Mouse (Mus musculus): ENCODE measurements around the gene Gnat2. TPM values are rescaled to one million over a fixed set of nuclear protein-coding genes. Genes with fewer than 3 reads are reported as not detected.
A peak's percentile ranks its signal among the peaks of the same experiment; 100 is the strongest.

Gene Gnat2
- polyA plus RNA-seq, 1 experiment from 2014 or later, result 0.24 TPM

- Histone ChIP-seq H3K27me3 (ENCODE audit: control insufficient read depth, insufficient read depth, low read length) (no peaks in the 10 kb centered on the region), H3K27ac (ENCODE audit: low read depth, low read length) (no peak overlapping the region), H3K4me1 (ENCODE audit: control insufficient read depth, insufficient read depth, low read length) (no peaks in the 10 kb centered on the region), H3K9ac (replicated peaks; ENCODE audit: low read depth, low read length) (no peak overlapping the region), H3K36me3 (ENCODE audit: control insufficient read depth, insufficient read depth, low read length) (no peaks in the 10 kb centered on the region), H3K4me3 (ENCODE audit: low read depth, low read length) (no peak overlapping the region), H3K4me2 (ENCODE audit: low read depth, low read length) (no peak overlapping the region), H3K9me3 (ENCODE audit: control insufficient read depth, low read length) (no peaks in the 10 kb centered on the region)
- ATAC-seq (ENCODE audit: low read depth), result no peak
- 73% methylated on average over 6 of the region's 6 CpGs for WGBS
Observed at GRCm38 (mm10) chr3:108067370-108067934, 25.1 kb upstream of the Gnat2 start.

- no peaks in the 10 kb centered on the region for H3K27me3 ChIP-seq (ENCODE audit: control insufficient read depth, insufficient read depth, low read length)
- no peak for ATAC-seq (ENCODE audit: low read depth)
- no peaks in the 10 kb centered on the region for H3K9me3 ChIP-seq (ENCODE audit: control insufficient read depth, low read length)
- 11% methylated on average over 1 of the region's 1 CpGs for WGBS
- no peak overlapping the region for H3K9ac ChIP-seq (replicated peaks; ENCODE audit: low read depth, low read length)
- H3K4me2 ChIP-seq (ENCODE audit: low read depth, low read length), result no peak overlapping the region
- no peak overlapping the region for H3K27ac ChIP-seq (ENCODE audit: low read depth, low read length)
- no peaks in the 10 kb centered on the region for H3K4me1 ChIP-seq (ENCODE audit: control insufficient read depth, insufficient read depth, low read length)
- H3K36me3 ChIP-seq (ENCODE audit: control insufficient read depth, insufficient read depth, low read length), result no peaks in the 10 kb centered on the region
- no peak overlapping the region for H3K4me3 ChIP-seq (ENCODE audit: low read depth, low read length)
Observed at GRCm38 (mm10) chr3:108068826-108069225, 23.8 kb upstream of the Gnat2 start.

- Histone ChIP-seq H3K27ac (ENCODE audit: low read depth, low read length) (no peak overlapping the region), H3K27me3 (ENCODE audit: control insufficient read depth, insufficient read depth, low read length) (no peaks in the 10 kb centered on the region), H3K36me3 (ENCODE audit: control insufficient read depth, insufficient read depth, low read length) (no peaks in the 10 kb centered on the region; the same call in 1 of the 2 replicates), H3K9ac (replicated peaks; ENCODE audit: low read depth, low read length) (no peak overlapping the region), H3K4me1 (ENCODE audit: control insufficient read depth, insufficient read depth, low read length) (no peaks in the 10 kb centered on the region), H3K4me3 (ENCODE audit: low read depth, low read length) (no peak overlapping the region), H3K4me2 (ENCODE audit: low read depth, low read length) (no peak overlapping the region), H3K9me3 (ENCODE audit: control insufficient read depth, low read length) (no peaks in the 10 kb centered on the region)
- ATAC-seq (ENCODE audit: low read depth), result no peak
- WGBS, result 74% methylated on average over 13 of the region's 13 CpGs
Observed at GRCm38 (mm10) chr3:108069231-108069870, 23.2 kb upstream of the Gnat2 start.

GRCm38 (mm10) chr3:108070295-108071293, 22.0 kb upstream of the Gnat2 start:
- WGBS, result 69% methylated on average over 10 of the region's 10 CpGs
- Histone ChIP-seq H3K36me3 (ENCODE audit: control insufficient read depth, insufficient read depth, low read length) (peaks cover 3% of the 10 kb centered on the region; the same call in 1 of the 2 replicates), H3K9me3 (ENCODE audit: control insufficient read depth, low read length) (no peaks in the 10 kb centered on the region), H3K4me1 (ENCODE audit: control insufficient read depth, insufficient read depth, low read length) (no peaks in the 10 kb centered on the region), H3K27ac (ENCODE audit: low read depth, low read length) (no peak overlapping the region), H3K27me3 (ENCODE audit: control insufficient read depth, insufficient read depth, low read length) (no peaks in the 10 kb centered on the region), H3K9ac (replicated peaks; ENCODE audit: low read depth, low read length) (no peak overlapping the region), H3K4me2 (ENCODE audit: low read depth, low read length) (no peak overlapping the region), H3K4me3 (ENCODE audit: low read depth, low read length) (no peak overlapping the region)
- no peak for ATAC-seq (ENCODE audit: low read depth)

- no peaks in the 10 kb centered on the region for H3K9me3 ChIP-seq (ENCODE audit: control insufficient read depth, low read length)
- peaks cover 9% of the 10 kb centered on the region for H3K36me3 ChIP-seq (ENCODE audit: control insufficient read depth, insufficient read depth, low read length)
- H3K4me1 ChIP-seq (ENCODE audit: control insufficient read depth, insufficient read depth, low read length), result no peaks in the 10 kb centered on the region
- H3K27ac ChIP-seq (ENCODE audit: low read depth, low read length), result no peak overlapping the region
- H3K4me2 ChIP-seq (ENCODE audit: low read depth, low read length), result no peak overlapping the region
- H3K9ac ChIP-seq (replicated peaks; ENCODE audit: low read depth, low read length), result no peak overlapping the region; the same call in 1 of the 2 replicates
- 58% methylated on average over 10 of the region's 10 CpGs for WGBS
- no peaks in the 10 kb centered on the region for H3K27me3 ChIP-seq (ENCODE audit: control insufficient read depth, insufficient read depth, low read length)
- ATAC-seq (ENCODE audit: low read depth), result peak; percentile 57; the same call in 1 of the 2 replicates
- no peak overlapping the region for H3K4me3 ChIP-seq (ENCODE audit: low read depth, low read length)
Observed at GRCm38 (mm10) chr3:108072983-108073569, 19.5 kb upstream of the Gnat2 start.

GRCm38 (mm10) chr3:108076836-108077235, 15.8 kb upstream of the Gnat2 start:
- H3K36me3 ChIP-seq (ENCODE audit: control insufficient read depth, insufficient read depth, low read length), result peaks cover 15% of the 10 kb centered on the region
- no peaks in the 10 kb centered on the region for H3K4me1 ChIP-seq (ENCODE audit: control insufficient read depth, insufficient read depth, low read length)
- H3K27me3 ChIP-seq (ENCODE audit: control insufficient read depth, insufficient read depth, low read length), result no peaks in the 10 kb centered on the region
- no peak overlapping the region for H3K27ac ChIP-seq (ENCODE audit: low read depth, low read length)
- no peak overlapping the region for H3K4me2 ChIP-seq (ENCODE audit: low read depth, low read length)
- 98% methylated on average over 9 of the region's 9 CpGs for WGBS
- H3K4me3 ChIP-seq (ENCODE audit: low read depth, low read length), result no peak overlapping the region
- no peak for ATAC-seq (ENCODE audit: low read depth)
- no peaks in the 10 kb centered on the region for H3K9me3 ChIP-seq (ENCODE audit: control insufficient read depth, low read length)
- H3K9ac ChIP-seq (replicated peaks; ENCODE audit: low read depth, low read length), result no peak overlapping the region

GRCm38 (mm10) chr3:108081681-108082080, 10.9 kb upstream of the Gnat2 start:
- 0 out of 2 replicates have a peak overlapping the region, but pooled peaks have one; percentile 28 for H3K9ac ChIP-seq (replicated peaks; ENCODE audit: low read depth, low read length)

GRCm38 (mm10) chr3:108082251-108082875, 10.2 kb upstream of the Gnat2 start:
- H3K4me3 ChIP-seq (ENCODE audit: low read depth, low read length), result no peak overlapping the region
- H3K4me1 ChIP-seq (ENCODE audit: control insufficient read depth, insufficient read depth, low read length), result peaks cover 32% of the 10 kb centered on the region
- 60% methylated on average over 1 of the region's 1 CpGs for WGBS
- H3K27me3 ChIP-seq (ENCODE audit: control insufficient read depth, insufficient read depth, low read length), result no peaks in the 10 kb centered on the region
- no peak for ATAC-seq (ENCODE audit: low read depth)
- no peaks in the 10 kb centered on the region for H3K9me3 ChIP-seq (ENCODE audit: control insufficient read depth, low read length)
- no peak overlapping the region for H3K27ac ChIP-seq (ENCODE audit: low read depth, low read length)
- peak overlapping the region; percentile 14; the same call in 1 of the 2 replicates for H3K4me2 ChIP-seq (ENCODE audit: low read depth, low read length)
- peaks cover 6% of the 10 kb centered on the region for H3K36me3 ChIP-seq (ENCODE audit: control insufficient read depth, insufficient read depth, low read length)
- 0 out of 2 replicates have a peak overlapping the region, but pooled peaks have one; percentile 28 for H3K9ac ChIP-seq (replicated peaks; ENCODE audit: low read depth, low read length)

More at GRCm38 (mm10) chr3:108081681-108082080, 10.9 kb upstream of the Gnat2 start:
- no peak overlapping the region for H3K27ac ChIP-seq (ENCODE audit: low read depth, low read length)
- no peak overlapping the region for H3K4me3 ChIP-seq (ENCODE audit: low read depth, low read length)
- H3K36me3 ChIP-seq (ENCODE audit: control insufficient read depth, insufficient read depth, low read length), result peaks cover 6% of the 10 kb centered on the region
- no peaks in the 10 kb centered on the region for H3K27me3 ChIP-seq (ENCODE audit: control insufficient read depth, insufficient read depth, low read length)
- peaks cover 32% of the 10 kb centered on the region for H3K4me1 ChIP-seq (ENCODE audit: control insufficient read depth, insufficient read depth, low read length)
- 74% methylated on average over 4 of the region's 4 CpGs for WGBS
- H3K4me2 ChIP-seq (ENCODE audit: low read depth, low read length), result 0 out of 2 replicates have a peak overlapping the region, but pooled peaks have one; percentile 14
- no peaks in the 10 kb centered on the region for H3K9me3 ChIP-seq (ENCODE audit: control insufficient read depth, low read length)
- no peak for ATAC-seq (ENCODE audit: low read depth)
